Mouse (Mus musculus) lung, postnatal 0 days (tissue): ENCODE results near the gene Irf2bpl.
A peak's percentile ranks its signal among the peaks of the same experiment; 100 is the strongest.

Source experiments
- CTCF ChIP-seq: IDR thresholded peaks from 2 replicates; pipeline ENCODE4 v1.5.1; 2016; ENCODE audit warnings: antibody characterized with exemption, mild to moderate bottlenecking
- EP300 ChIP-seq: IDR thresholded peaks from 2 replicates; pipeline ENCODE4 v1.6.1; 2016; ENCODE audit warnings: antibody characterized with exemption, mild to moderate bottlenecking, control low read depth

DNA sequence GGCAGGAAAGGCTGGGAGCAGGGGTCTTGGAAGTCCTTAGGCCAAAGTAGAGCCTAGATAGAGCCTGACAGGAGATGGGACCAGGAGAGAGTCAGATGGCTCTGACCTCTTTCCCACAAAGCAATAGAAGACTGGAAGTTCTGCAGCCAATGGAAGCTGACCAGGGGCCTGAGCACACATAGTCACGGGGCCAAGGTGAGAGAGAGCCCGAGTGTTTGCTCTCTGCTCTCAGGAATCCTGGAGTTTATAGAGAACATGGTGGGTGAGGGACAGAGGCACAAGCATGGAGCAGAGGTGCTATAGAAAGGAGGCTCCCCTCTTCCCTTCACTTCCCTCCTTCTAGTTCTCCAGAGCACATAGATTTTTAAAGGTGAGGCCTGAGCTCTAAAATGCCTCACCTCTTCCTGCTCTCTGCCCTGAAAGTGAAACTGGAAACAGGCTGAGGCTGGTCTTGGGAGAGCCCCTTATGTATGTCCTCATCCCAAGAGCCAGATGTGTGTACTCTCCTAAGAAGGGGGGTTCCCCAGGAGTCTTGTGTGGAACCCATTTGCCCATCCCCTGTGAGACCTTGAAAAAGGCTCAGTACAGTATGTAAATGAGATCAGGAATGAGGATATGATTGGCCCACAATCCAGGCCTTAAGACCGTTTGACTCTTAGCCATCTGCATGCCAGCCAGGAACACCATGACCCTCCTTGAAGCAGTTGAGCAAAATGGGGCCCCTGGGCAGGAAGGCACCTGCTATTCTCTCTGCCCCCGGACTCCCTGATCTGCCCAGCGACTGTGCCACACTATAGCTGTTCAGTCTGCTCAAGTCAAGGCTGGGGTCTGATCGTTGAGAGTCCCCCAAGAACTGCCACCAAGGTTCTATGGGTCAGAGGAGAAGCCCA, 25.4 kb downstream of the Irf2bpl start:
- TF ChIP-seq CTCF = no peak
- TF ChIP-seq EP300 = peak; percentile 54; the same call in 1 of the 2 replicates
